Mouse (Mus musculus) stomach, embryonic 16.5 days (tissue): ENCODE data around the gene Zfp457. TPM values are rescaled to one million over a fixed set of nuclear protein-coding genes. Genes with fewer than 3 reads are reported as not detected.
"Not testable (repeated sequence)": the region's sequence is repeated elsewhere in the genome, so short reads cannot be mapped to it uniquely, and the experiment has no call there.

Experiments
- ATAC-seq: fragments of 200-750 bp; cut with Nextera tagmentation; 2 replicates; pipeline ENCODE4 v1.8.0; 2017; ENCODE audit warnings: moderate number of reproducible peaks, moderate TSS enrichment; ENCODE audit not compliant: insufficient read depth, low FRiP score
- H3K27ac ChIP-seq: fragments of 300-500 bp; sonication (generic); 2 replicates; pipeline ENCODE4 v1.5.1; 2014; ENCODE audit warnings: low read length
- H3K27me3 ChIP-seq: fragments of 300-500 bp; sonication (generic); 2 replicates; pipeline ENCODE4 v1.6.1; 2014; ENCODE audit warnings: low read length, control low read depth, mixed read lengths; ENCODE audit not compliant: control insufficient read depth, insufficient read depth
- H3K36me3 ChIP-seq: fragments of 300-500 bp; sonication (generic); 2 replicates; pipeline ENCODE4 v1.6.1; 2014; ENCODE audit warnings: low read length; ENCODE audit not compliant: control insufficient read depth, insufficient read depth
- H3K4me1 ChIP-seq: fragments of 300-500 bp; sonication (generic); 2 replicates; pipeline ENCODE4 v1.6.1; 2014; ENCODE audit warnings: low read length, control low read depth, mixed read lengths; ENCODE audit not compliant: control insufficient read depth, insufficient read depth
- H3K4me2 ChIP-seq: fragments of 300-500 bp; sonication (generic); 2 replicates; pipeline ENCODE4 v1.6.1; 2014; ENCODE audit warnings: low read depth, low read length, mixed read lengths
- H3K4me3 ChIP-seq: fragments of 300-500 bp; sonication (generic); replicated peaks from 2 replicates; pipeline ENCODE4 v1.5.1; 2014; ENCODE audit warnings: mild to moderate bottlenecking, low read length
- H3K9ac ChIP-seq: fragments of 300-500 bp; sonication (generic); 2 replicates; pipeline ENCODE4 v1.6.1; 2014; ENCODE audit warnings: low read length
- H3K9me3 ChIP-seq: fragments of 300-500 bp; sonication (generic); replicated peaks from 2 replicates; pipeline ENCODE4 v1.6.1; 2016; ENCODE audit warnings: low read length, control low read depth; ENCODE audit not compliant: control insufficient read depth
- WGBS: fragments of 180-500 bp; shearing (Covaris S2); extraction: QIAGEN DNeasy Blood & Tissue Kit; methylation state at CpG from one replicate; pipeline ENCODE4 v1.1.7; 2014; 5-methylcytosine and 5-hydroxymethylcytosine counted together
- polyA plus RNA-seq: library from polyadenylated mRNA; unstranded; fragments of >200 nt; fragmentation: Nextera tagmentation; extraction: Ambion mirVana; gene quantifications from 2 replicates; pipeline ENCODE4 v1.2.1, GENCODE M21; 2015

Gene Zfp457
- 0.42 and 0.85 TPM in 2 replicates for polyA plus RNA-seq

DNA sequence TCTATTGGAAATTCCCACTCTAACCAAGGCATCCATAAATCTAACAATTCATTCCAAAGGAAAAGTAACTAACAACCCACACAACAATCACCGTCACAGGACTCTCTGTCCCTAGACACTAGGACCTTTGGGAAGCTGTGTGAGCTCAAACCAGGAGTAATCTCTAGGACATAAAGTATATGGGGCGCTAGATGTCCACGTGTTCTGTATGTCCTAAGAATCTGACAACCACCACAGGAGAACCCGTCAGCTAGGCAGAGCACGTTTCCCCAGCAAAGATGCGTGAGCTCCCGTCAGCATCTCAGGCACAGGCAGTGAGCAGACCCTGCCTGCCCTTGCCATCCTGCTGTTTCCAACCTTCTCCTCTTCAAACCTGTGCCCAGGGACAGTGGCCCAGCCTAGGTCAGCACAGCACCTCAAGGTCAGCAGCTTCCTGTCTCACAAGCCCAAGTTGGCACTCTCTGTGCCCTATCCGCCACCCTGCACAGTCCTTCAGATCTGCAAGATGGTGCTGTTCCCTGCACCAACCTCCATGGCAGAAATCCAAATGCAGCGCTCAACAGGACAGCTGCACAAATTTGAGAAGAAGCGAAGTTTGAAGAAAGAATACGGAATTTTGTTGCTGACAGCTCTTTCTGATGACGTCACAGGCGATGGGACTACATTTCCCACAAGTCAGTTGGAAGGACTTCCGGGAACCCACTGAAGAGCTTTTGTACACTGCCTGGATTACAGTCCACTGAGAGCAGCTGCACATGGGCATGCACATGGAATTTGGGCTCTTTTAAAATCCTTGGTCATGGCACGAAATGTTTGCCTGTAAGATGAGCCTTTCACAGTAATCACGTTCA lies at the start of gene Zfp457:
Gene Zfp457 (minus strand): TSS at position 664 of the 851 bp plus-strand sequence.
- H3K4me3 ChIP-seq: peak within 1 kb of the TSS; percentile 79
- no peaks in the 10 kb centered on the region for H3K36me3 ChIP-seq
- no peaks in the 10 kb centered on the region; the same call in 1 of the 2 replicates for H3K9me3 ChIP-seq
- no peak within 1 kb of the TSS; the same call in 1 of the 2 replicates for H3K27ac ChIP-seq
- H3K4me2 ChIP-seq: peak within 1 kb of the TSS; percentile 65
- WGBS: 8% methylated on average over 16 of the region's 16 CpGs
- H3K4me1 ChIP-seq: 0 out of 2 replicates have a peak, but pooled peaks cover 3% of the 10 kb centered on the region
- no peaks in the 10 kb centered on the region for H3K27me3 ChIP-seq
- peak within 1 kb of the TSS; percentile 83 for H3K9ac ChIP-seq
- ATAC-seq: peak; percentile 98

DNA sequence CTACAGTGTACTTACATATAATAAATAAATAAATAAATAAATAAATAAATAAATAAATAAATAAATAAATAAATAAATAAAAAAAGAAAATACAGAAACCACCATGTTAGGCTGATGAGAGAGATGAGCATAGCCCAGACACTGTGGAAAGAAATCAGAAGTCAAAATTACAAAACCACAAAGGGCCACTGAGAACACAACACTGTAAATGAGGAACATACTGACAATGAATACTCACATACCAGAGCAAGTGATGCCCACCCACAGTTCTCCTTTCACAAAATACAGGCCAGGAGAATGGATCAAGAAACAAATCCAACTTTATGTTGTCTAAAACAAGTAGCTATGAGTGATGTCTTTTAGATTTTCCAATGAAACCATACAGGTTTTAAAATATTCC lies 45.6 kb upstream of the Zfp457 start:
- no peak for ATAC-seq
- Histone ChIP-seq H3K4me2 (no peak overlapping the region), H3K4me3 (no peak overlapping the region), H3K9me3 (no peaks in the 10 kb centered on the region), H3K27ac (no peak overlapping the region), H3K4me1 (no peaks in the 10 kb centered on the region), H3K27me3 (no peaks in the 10 kb centered on the region), H3K9ac (no peak overlapping the region), H3K36me3 (no peaks in the 10 kb centered on the region)

- 89% methylated on average over 2 of the region's 2 CpGs for WGBS
- no peaks in the 10 kb centered on the region for H3K9me3 ChIP-seq
- no peak for ATAC-seq
Measured at GRCm38 (mm10) chr13:67343422-67343821, 37.1 kb upstream of the Zfp457 start.

GRCm38 (mm10) chr13:67332877-67333276 lies 26.6 kb upstream of the Zfp457 start:
- 0 out of 2 replicates have a peak, but pooled peaks cover 3% of the 10 kb centered on the region for H3K4me1 ChIP-seq
- H3K4me2 ChIP-seq: peak overlapping the region; percentile 53
- 57% methylated on average over 1 of the region's 1 CpGs for WGBS
- ATAC-seq: peak; percentile 2; the same call in 1 of the 2 replicates
- H3K36me3 ChIP-seq: no peaks in the 10 kb centered on the region
- no peaks in the 10 kb centered on the region for H3K27me3 ChIP-seq
- 0 out of 2 replicates have a peak, but pooled peaks cover 3% of the 10 kb centered on the region for H3K9me3 ChIP-seq
- H3K9ac ChIP-seq: peak overlapping the region; percentile 75
- peak overlapping the region; percentile 53 for H3K4me3 ChIP-seq
- no peak overlapping the region for H3K27ac ChIP-seq

More at GRCm38 (mm10) chr13:67343422-67343821, 37.1 kb upstream of the Zfp457 start:
- H3K4me3 ChIP-seq: no peak overlapping the region
- H3K9ac ChIP-seq: no peak overlapping the region
- H3K4me2 ChIP-seq: no peak overlapping the region
- no peak overlapping the region for H3K27ac ChIP-seq
- no peaks in the 10 kb centered on the region for H3K4me1 ChIP-seq
- H3K36me3 ChIP-seq: no peaks in the 10 kb centered on the region
- H3K27me3 ChIP-seq: no peaks in the 10 kb centered on the region

DNA sequence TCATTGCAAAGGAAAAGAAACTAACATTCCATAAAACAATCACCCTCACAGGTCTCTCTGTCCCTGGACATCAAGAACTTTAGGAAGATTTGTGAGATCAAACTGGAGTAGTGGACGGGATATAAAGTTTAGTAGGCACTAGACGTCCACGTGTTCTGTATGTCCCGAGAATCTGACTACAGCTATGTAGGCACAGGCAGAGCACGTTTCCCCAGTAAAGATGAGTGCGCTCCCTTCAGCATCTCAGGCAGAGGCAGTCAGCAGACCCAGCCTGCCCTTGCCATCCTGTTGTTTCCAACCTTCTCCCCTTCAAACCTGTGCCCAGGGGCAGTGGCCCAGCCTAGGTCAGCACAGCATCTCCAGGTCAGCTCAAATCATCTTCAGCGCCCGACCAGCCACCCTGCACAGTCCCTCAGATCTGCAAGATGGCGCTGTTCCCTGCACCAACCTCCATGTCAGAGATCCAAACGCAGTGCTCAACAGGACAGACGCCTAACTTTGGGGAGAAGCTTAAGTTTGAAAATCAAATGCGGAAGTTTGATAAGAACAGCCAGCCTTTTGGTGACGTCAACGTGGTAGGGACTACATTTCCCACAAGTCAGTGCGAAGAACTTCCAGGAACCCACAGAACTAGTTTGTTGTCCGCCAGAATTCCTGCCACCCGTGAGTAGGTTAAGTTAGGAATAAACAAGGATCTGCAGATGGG lies 25.9 kb upstream of the Zfp457 start, which contains the start of gene Zfp595:
Gene Zfp595 (minus strand): TSS at position 552 of the 706 bp plus-strand sequence.
- WGBS: 8% methylated on average over 17 of the region's 17 CpGs
- Histone ChIP-seq H3K4me1 (0 out of 2 replicates have a peak, but pooled peaks cover 3% of the 10 kb centered on the region), H3K4me2 (peak within 1 kb of the TSS; percentile 53), H3K4me3 (peak within 1 kb of the TSS; percentile 53), H3K36me3 (no peaks in the 10 kb centered on the region), H3K27ac (peak within 1 kb of the TSS; percentile 38), H3K27me3 (no peaks in the 10 kb centered on the region), H3K9me3 (0 out of 2 replicates have a peak, but pooled peaks cover 3% of the 10 kb centered on the region), H3K9ac (peak within 1 kb of the TSS; percentile 75)
- ATAC-seq: peak; percentile 95

- Histone ChIP-seq H3K9me3 (no peaks in the 10 kb centered on the region; the same call in 1 of the 2 replicates), H3K36me3 (no peaks in the 10 kb centered on the region), H3K9ac (peak overlapping the region; percentile 58; the same call in 1 of the 2 replicates), H3K4me2 (peak overlapping the region; percentile 65), H3K27me3 (no peaks in the 10 kb centered on the region), H3K4me3 (peak overlapping the region; percentile 79), H3K4me1 (0 out of 2 replicates have a peak, but pooled peaks cover 3% of the 10 kb centered on the region), H3K27ac (no peak overlapping the region)
- peak; percentile 62; the same call in 1 of the 2 replicates for ATAC-seq
- WGBS: 22% methylated on average over 5 of the region's 5 CpGs
Measured at GRCm38 (mm10) chr13:67306718-67307117, 433 bp upstream of the Zfp457 start.

DNA sequence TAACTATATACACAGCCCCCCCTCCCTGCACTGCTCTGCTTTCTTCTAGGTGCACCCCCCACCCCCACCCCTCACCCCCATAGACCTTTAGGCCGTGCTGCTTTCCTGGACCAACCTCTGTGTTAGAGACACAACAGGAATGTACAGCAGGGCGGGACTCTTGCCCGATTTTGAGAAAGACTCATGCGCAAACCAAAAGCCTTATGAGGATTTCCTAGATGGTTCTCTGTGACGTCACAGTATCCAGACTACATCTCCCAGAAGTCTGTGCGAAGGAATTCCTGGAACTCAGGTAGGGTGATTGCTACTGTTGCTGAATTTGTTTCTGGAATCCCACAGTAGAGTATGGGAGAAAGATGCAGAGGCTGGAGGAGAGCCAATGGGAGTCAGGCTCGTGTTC lies 28.0 kb downstream of the Zfp457 start, which contains the start of gene Zfp458:
Gene Zfp458 (minus strand): TSS at position 153 of the 400 bp plus-strand sequence.
- Histone ChIP-seq H3K9ac (no peak within 1 kb of the TSS), H3K27ac (no peak within 1 kb of the TSS), H3K4me2 (0 out of 2 replicates have a peak within 1 kb of the TSS, but pooled peaks have one; percentile 15), H3K4me3 (no peak within 1 kb of the TSS), H3K9me3 (no peaks in the 10 kb centered on the region), H3K36me3 (no peaks in the 10 kb centered on the region), H3K4me1 (no peaks in the 10 kb centered on the region), H3K27me3 (no peaks in the 10 kb centered on the region)
- 34% methylated on average over 7 of the region's 7 CpGs for WGBS
- peak; percentile 53; the same call in 1 of the 2 replicates for ATAC-seq

DNA sequence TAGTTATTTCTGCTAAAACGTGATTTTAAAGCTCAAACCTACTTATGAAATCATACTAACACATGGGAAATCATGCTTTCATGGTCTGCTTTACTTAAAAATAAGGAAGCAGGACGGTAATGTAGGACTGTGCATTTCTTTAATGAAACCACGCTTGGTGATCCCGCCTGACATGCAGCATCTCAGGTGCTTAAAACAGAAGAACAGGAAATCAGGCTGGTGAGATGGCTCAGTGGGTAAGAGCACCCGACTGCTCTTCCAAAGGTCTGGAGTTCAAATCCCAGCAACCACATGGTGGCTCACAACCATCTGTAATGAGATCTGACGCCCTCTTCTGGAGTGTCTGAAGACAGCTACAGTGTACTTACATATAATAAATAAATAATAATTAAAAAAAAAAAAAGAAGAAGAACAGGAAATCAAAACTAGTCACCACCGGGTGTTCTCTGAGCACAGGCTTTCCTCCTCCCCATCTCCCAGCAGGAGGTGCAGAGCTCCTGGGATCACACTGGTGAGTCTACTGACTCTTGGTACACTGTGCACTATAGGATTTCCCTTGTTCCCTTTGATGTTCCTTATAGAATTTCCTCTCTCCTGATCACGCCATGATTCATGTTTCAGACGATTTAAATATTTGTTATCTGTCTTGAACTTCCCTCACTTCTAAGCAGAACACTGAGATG lies 36.8 kb downstream of the Zfp457 start:
- H3K4me2 ChIP-seq: peak overlapping the region; percentile 66
- WGBS: 46% methylated on average over 8 of the region's 9 CpGs
- ATAC-seq: peak; percentile 54; the same call in 1 of the 2 replicates

More for the DNA sequence above, 36.8 kb downstream of the Zfp457 start:
- not testable (repeated sequence) for H3K9me3 ChIP-seq, H3K36me3 ChIP-seq, H3K4me1 ChIP-seq, H3K27me3 ChIP-seq, H3K27ac ChIP-seq
- Histone ChIP-seq H3K4me3 (peak overlapping the region; percentile 80), H3K9ac (peak overlapping the region; percentile 76)
